Mouse (Mus musculus) stomach, postnatal 0 days (tissue): ENCODE measurements around the gene Myl7.

Experiments
- CTCF ChIP-seq: IDR thresholded peaks from 2 replicates; pipeline ENCODE4 v1.5.1; 2016; ENCODE audit warnings: antibody characterized with exemption, low read depth, mild to moderate bottlenecking, moderate library complexity
- EP300 ChIP-seq: optimal IDR thresholded peaks from 2 replicates; pipeline ENCODE3; 2016; ENCODE audit warnings: antibody characterized with exemption

DNA sequence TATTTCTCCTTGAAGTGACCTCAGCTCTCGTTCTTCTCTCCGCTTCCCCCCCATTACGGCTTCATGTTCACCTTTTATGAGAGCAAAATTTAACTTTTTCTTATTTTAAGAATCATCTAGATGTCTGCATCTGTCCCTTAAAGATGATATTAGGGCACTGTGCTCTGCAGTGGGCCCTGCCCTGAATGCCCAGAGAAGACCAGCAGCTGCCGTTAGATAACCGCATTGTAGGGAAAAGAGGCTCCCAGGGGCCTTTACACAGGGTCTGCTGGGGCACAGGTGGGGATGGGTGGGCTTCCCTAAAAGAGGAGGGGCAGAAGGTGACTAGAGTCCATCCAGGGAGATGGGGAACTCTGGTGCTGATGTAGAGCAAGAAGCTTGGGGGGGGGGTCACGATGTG lies 4.8 kb downstream of the Myl7 start:
- TF ChIP-seq EP300 = no peak
- TF ChIP-seq CTCF = no peak
